Mouse (Mus musculus) intestine, postnatal 0 days (tissue): ENCODE measurements at regions not wholly inside any gene's neighbourhood (a gene's known extent, or its start where the extent isn't known, plus 50 kb on each side); places are given as distances from the start of the nearest gene placed in this dataset.

Experiments
- ATAC-seq: fragments of 200-750 bp; cut with Nextera tagmentation; 2 replicates; pipeline ENCODE4 v1.8.0; 2017; ENCODE audit warnings: mild to moderate bottlenecking, moderate TSS enrichment, moderate library complexity
- H3K27ac ChIP-seq: fragments of 300-500 bp; sonication (generic); 2 replicates; pipeline ENCODE4 v1.5.1; 2014; ENCODE audit warnings: mild to moderate bottlenecking, low read depth, low read length, moderate library complexity
- H3K27me3 ChIP-seq: fragments of 300-500 bp; sonication (generic); replicated peaks from 2 replicates; pipeline ENCODE4 v1.6.1; 2014; ENCODE audit warnings: low read length, mixed read lengths; ENCODE audit not compliant: control insufficient read depth, insufficient read depth
- H3K36me3 ChIP-seq: fragments of 300-500 bp; sonication (generic); 2 replicates; pipeline ENCODE4 v1.6.1; 2014; ENCODE audit warnings: mild to moderate bottlenecking, moderate library complexity; ENCODE audit not compliant: control insufficient read depth, insufficient read depth
- H3K4me1 ChIP-seq: fragments of 300-500 bp; sonication (generic); replicated peaks from 2 replicates; pipeline ENCODE4 v1.6.1; 2014; ENCODE audit warnings: antibody characterized with exemption, low read length, mixed read lengths; ENCODE audit not compliant: control insufficient read depth, insufficient read depth
- H3K4me2 ChIP-seq: fragments of 300-500 bp; sonication (generic); replicated peaks from 2 replicates; pipeline ENCODE4 v1.6.1; 2014; ENCODE audit warnings: low read depth, mild to moderate bottlenecking, moderate library complexity
- H3K4me3 ChIP-seq: fragments of 300-500 bp; sonication (generic); 2 replicates; pipeline ENCODE4 v1.5.1; 2014; ENCODE audit warnings: low read depth, low read length
- H3K9ac ChIP-seq: fragments of 300-500 bp; sonication (generic); 2 replicates; pipeline ENCODE4 v1.6.1; 2014; ENCODE audit warnings: mild to moderate bottlenecking, low read depth, low read length
- H3K9me3 ChIP-seq: fragments of 300-500 bp; sonication (generic); 2 replicates; pipeline ENCODE4 v1.6.1; 2016; ENCODE audit warnings: mixed run types; ENCODE audit not compliant: control insufficient read depth
- CTCF ChIP-seq: sonication (generic); IDR thresholded peaks from 2 replicates; pipeline ENCODE4 v1.5.1; 2016; ENCODE audit warnings: low read depth, mild to moderate bottlenecking, control low read depth, antibody characterized with exemption, moderate library complexity
- WGBS: fragments of 180-500 bp; shearing (Covaris S2); extraction: QIAGEN DNeasy Blood & Tissue Kit; methylation state at CpG from one replicate; pipeline ENCODE4 v1.1.7; 2014; 5-methylcytosine and 5-hydroxymethylcytosine counted together

DNA sequence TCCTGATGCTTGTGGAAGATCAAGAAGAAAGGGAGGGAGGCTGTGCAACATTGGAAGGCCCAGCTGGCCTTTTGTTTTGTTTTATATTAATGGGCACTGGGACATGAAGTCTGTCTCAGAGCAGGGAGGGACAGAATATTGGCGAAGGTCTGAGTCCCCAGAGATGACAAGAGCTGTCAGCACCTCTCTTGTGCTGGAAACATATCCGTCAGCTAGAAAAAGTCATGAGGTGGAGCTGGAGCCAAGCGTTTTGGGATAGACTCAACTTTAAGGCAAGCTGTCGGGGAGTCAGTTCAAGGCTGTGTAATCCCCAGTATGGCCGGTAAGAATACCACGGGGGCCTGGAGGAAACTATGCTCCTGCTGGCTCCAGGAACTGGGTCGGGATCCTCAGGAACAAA, 156.0 kb downstream of the En1 start:
- Histone ChIP-seq H3K4me2 (no peak overlapping the region), H3K4me3 (no peak overlapping the region), H3K27ac (no peak overlapping the region), H3K27me3 (no peaks in the 10 kb centered on the region), H3K9me3 (no peaks in the 10 kb centered on the region), H3K36me3 (no peaks in the 10 kb centered on the region), H3K9ac (no peak overlapping the region), H3K4me1 (no peaks in the 10 kb centered on the region)
- WGBS: 70% methylated on average over 7 of the region's 7 CpGs
- ATAC-seq: no peak
- TF ChIP-seq CTCF: no peak

DNA sequence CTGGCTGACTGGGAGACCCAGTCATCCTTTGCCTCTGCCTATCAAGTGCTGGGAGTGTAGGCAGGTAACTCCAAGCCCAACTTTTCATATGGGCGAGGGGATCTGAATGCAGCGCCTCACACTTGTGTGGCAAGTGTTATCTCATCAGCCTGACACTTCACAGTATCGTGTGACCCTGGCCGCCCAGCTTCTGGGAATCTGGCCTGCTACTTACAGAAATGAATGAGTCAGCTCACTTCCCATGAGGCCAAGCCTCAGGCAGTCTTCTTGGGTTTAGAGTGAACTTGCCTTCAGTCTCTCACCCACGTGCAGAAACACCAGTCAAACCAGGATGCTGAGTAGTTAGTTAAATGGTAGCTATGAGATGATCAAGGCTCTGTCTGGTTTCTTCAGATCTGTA, 156.5 kb downstream of the En1 start:
- H3K36me3 ChIP-seq: no peaks in the 10 kb centered on the region
- H3K27ac ChIP-seq: no peak overlapping the region
- no peak overlapping the region for H3K4me3 ChIP-seq
- no peak overlapping the region for H3K9ac ChIP-seq
- no peak for ATAC-seq
- TF ChIP-seq CTCF: no peak
- no peaks in the 10 kb centered on the region for H3K9me3 ChIP-seq
- H3K27me3 ChIP-seq: no peaks in the 10 kb centered on the region
- 52% methylated on average over 5 of the region's 5 CpGs for WGBS
- H3K4me1 ChIP-seq: no peaks in the 10 kb centered on the region
- H3K4me2 ChIP-seq: no peak overlapping the region

DNA sequence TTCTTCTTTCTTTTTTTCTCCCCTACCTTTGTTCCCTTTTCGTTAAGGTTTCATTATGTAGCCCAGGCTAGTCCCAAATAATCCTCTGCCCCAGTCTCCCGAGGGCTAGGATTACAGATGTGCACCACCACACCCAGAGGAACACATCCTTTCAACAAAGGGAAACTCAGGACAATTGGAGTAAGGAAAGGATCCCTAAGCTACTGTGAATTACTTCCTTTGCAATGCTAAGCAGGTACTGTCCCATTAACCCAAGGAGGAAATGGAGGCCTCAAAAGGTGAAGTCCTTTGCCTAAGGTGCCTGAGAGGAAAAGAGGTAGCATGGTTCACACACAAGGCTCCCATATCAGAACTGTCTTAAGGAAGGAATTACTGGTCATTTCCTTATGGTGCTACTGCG, 157.2 kb downstream of the En1 start:
- Histone ChIP-seq H3K27me3 (no peaks in the 10 kb centered on the region), H3K9ac (no peak overlapping the region), H3K4me3 (no peak overlapping the region), H3K9me3 (no peaks in the 10 kb centered on the region), H3K4me2 (no peak overlapping the region), H3K27ac (no peak overlapping the region), H3K36me3 (no peaks in the 10 kb centered on the region), H3K4me1 (no peaks in the 10 kb centered on the region)
- no peak for TF ChIP-seq CTCF
- no peak for ATAC-seq
- 68% methylated on average over 3 of the region's 3 CpGs for WGBS

- H3K9ac ChIP-seq: no peak overlapping the region
- H3K27me3 ChIP-seq: no peaks in the 10 kb centered on the region
- no peak for ATAC-seq
- WGBS: 58% methylated on average over 9 of the region's 9 CpGs
- H3K4me3 ChIP-seq: no peak overlapping the region
- H3K36me3 ChIP-seq: no peaks in the 10 kb centered on the region
- TF ChIP-seq CTCF: no peak
- no peak overlapping the region for H3K27ac ChIP-seq
- no peaks in the 10 kb centered on the region for H3K9me3 ChIP-seq
- no peaks in the 10 kb centered on the region for H3K4me1 ChIP-seq
- H3K4me2 ChIP-seq: no peak overlapping the region
These were observed 159.1 kb downstream of the En1 start for GRCm38 (mm10) chr1:120761364-120761763.

- Histone ChIP-seq H3K9me3 (no peaks in the 10 kb centered on the region), H3K27me3 (no peaks in the 10 kb centered on the region), H3K4me1 (no peaks in the 10 kb centered on the region), H3K4me3 (no peak overlapping the region), H3K27ac (no peak overlapping the region), H3K36me3 (no peaks in the 10 kb centered on the region), H3K4me2 (no peak overlapping the region), H3K9ac (no peak overlapping the region)
- no peak for ATAC-seq
- TF ChIP-seq CTCF: no peak
- WGBS: 84% methylated on average over 2 of the region's 2 CpGs
These were observed 160.3 kb downstream of the En1 start for GRCm38 (mm10) chr1:120762498-120762897.

DNA sequence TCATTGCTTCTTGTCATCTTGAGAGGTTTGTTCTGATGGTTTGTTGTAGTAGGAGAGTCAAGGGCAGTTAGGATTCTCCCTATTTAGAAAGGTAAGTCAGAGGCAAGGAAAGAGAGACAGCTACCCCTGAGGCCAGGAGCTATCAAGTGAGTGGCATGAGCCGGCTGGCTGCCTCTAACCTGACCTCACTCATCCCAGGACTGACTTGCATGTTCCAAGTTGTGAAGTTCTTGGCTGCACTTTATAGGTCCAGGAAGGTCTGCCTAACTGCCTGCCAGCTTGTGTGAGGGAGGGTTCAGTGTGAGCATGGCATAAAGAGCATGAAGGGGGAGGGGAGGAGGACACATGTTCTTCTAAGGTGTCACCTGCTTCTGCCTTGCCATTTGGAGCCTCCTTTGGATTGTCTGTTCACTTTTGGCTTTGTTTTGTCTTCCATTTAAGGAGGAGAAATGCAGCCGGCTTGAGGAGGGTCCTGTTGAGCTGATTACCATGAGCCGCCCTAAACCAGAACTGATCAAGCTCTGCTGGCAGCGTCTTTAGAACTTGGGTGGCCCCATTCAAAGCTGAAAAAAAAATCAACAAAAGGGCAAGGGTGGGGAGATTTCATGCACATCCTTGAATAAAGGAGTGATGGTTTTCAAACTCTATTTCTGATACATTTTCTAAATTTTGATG, 160.8 kb downstream of the En1 start:
- WGBS: 61% methylated on average over 4 of the region's 4 CpGs
- Histone ChIP-seq H3K9ac (no peak overlapping the region), H3K27ac (no peak overlapping the region), H3K4me3 (no peak overlapping the region), H3K4me1 (no peaks in the 10 kb centered on the region), H3K4me2 (no peak overlapping the region), H3K9me3 (no peaks in the 10 kb centered on the region), H3K27me3 (no peaks in the 10 kb centered on the region), H3K36me3 (no peaks in the 10 kb centered on the region)
- TF ChIP-seq CTCF: no peak
- ATAC-seq: no peak

- Histone ChIP-seq H3K27ac (no peak overlapping the region), H3K36me3 (no peaks in the 10 kb centered on the region), H3K9me3 (no peaks in the 10 kb centered on the region), H3K4me1 (no peaks in the 10 kb centered on the region), H3K27me3 (no peaks in the 10 kb centered on the region), H3K4me3 (no peak overlapping the region), H3K4me2 (no peak overlapping the region), H3K9ac (no peak overlapping the region)
- no peak for TF ChIP-seq CTCF
- WGBS: 52% methylated on average over 2 of the region's 2 CpGs
- ATAC-seq: no peak
These were observed 164.8 kb downstream of the En1 start for GRCm38 (mm10) chr1:120767054-120767453.
